Mouse (Mus musculus) hindbrain, embryonic 16.5 days (tissue): ENCODE measurements at regions not wholly inside any gene's neighbourhood (a gene's known extent, or its start where the extent isn't known, plus 50 kb on each side); places are given as distances from the start of the nearest gene placed in this dataset.

Experiments
- ATAC-seq: fragments of 200-750 bp; cut with Nextera tagmentation; 2 replicates; pipeline ENCODE4 v1.8.0; 2017; ENCODE audit warnings: moderate TSS enrichment, moderate library complexity
- H3K27ac ChIP-seq: fragments of 300-500 bp; sonication (generic); 2 replicates; pipeline ENCODE4 v1.5.1; 2014; ENCODE audit warnings: low read depth, mild to moderate bottlenecking, control low read depth, low read length, moderate library complexity
- H3K27me3 ChIP-seq: fragments of 300-500 bp; sonication (generic); replicated peaks from 2 replicates; pipeline ENCODE4 v1.6.1; 2014; ENCODE audit warnings: low read length; ENCODE audit not compliant: control insufficient read depth, insufficient read depth
- H3K36me3 ChIP-seq: fragments of 300-500 bp; sonication (generic); 2 replicates; pipeline ENCODE4 v1.6.1; 2014; ENCODE audit warnings: mild to moderate bottlenecking, low read length, moderate library complexity, mixed read lengths; ENCODE audit not compliant: control insufficient read depth, insufficient read depth
- H3K4me1 ChIP-seq: fragments of 300-500 bp; sonication (generic); 2 replicates; pipeline ENCODE4 v1.6.1; 2014; ENCODE audit warnings: low read depth, low read length; ENCODE audit not compliant: control insufficient read depth, insufficient read depth
- H3K4me2 ChIP-seq: fragments of 300-500 bp; sonication (generic); 2 replicates; pipeline ENCODE4 v1.6.1; 2014; ENCODE audit warnings: mild to moderate bottlenecking, low read length, control low read depth, moderate library complexity
- H3K4me3 ChIP-seq: fragments of 300-500 bp; sonication (generic); 2 replicates; pipeline ENCODE4 v1.5.1; 2014; ENCODE audit warnings: mild to moderate bottlenecking, low read length, control low read depth, moderate library complexity
- H3K9ac ChIP-seq: fragments of 300-500 bp; sonication (generic); 2 replicates; pipeline ENCODE4 v1.6.1; 2014; ENCODE audit warnings: low read depth, mild to moderate bottlenecking, control low read depth, low read length, moderate library complexity
- H3K9me3 ChIP-seq: fragments of 300-500 bp; sonication (generic); 2 replicates; pipeline ENCODE4 v1.6.1; 2014; ENCODE audit warnings: mild to moderate bottlenecking, low read length, moderate library complexity; ENCODE audit not compliant: control insufficient read depth
- WGBS: fragments of 180-500 bp; shearing (Covaris S2); extraction: QIAGEN DNeasy Blood & Tissue Kit; methylation state at CpG from one replicate; pipeline ENCODE4 v1.1.7; 2014; 5-methylcytosine and 5-hydroxymethylcytosine counted together

- H3K4me1 ChIP-seq, result peaks cover 14% of the 10 kb centered on the region
- 81% methylated on average over 14 of the region's 14 CpGs for WGBS
- H3K9ac ChIP-seq, result no peak overlapping the region
- no peak for ATAC-seq
- no peaks in the 10 kb centered on the region for H3K27me3 ChIP-seq
- H3K4me3 ChIP-seq, result no peak overlapping the region
- no peaks in the 10 kb centered on the region for H3K36me3 ChIP-seq
- H3K4me2 ChIP-seq, result no peak overlapping the region
- no peaks in the 10 kb centered on the region for H3K9me3 ChIP-seq
- H3K27ac ChIP-seq, result no peak overlapping the region
Observed at GRCm38 (mm10) chr4:140385226-140385625, 138.6 kb upstream of the Igsf21 start.

- no peak for ATAC-seq
- no peaks in the 10 kb centered on the region for H3K36me3 ChIP-seq
- 86% methylated on average over 7 of the region's 7 CpGs for WGBS
- H3K4me3 ChIP-seq, result no peak overlapping the region
- peaks cover 14% of the 10 kb centered on the region for H3K4me1 ChIP-seq
- H3K4me2 ChIP-seq, result no peak overlapping the region
- no peaks in the 10 kb centered on the region for H3K27me3 ChIP-seq
- H3K9ac ChIP-seq, result no peak overlapping the region
- H3K27ac ChIP-seq, result no peak overlapping the region
- H3K9me3 ChIP-seq, result no peaks in the 10 kb centered on the region
Observed at GRCm38 (mm10) chr4:140383596-140383995, 137.0 kb upstream of the Igsf21 start.

GRCm38 (mm10) chr4:140380733-140381132 lies 134.1 kb upstream of the Igsf21 start:
- Histone ChIP-seq H3K27ac (no peak overlapping the region), H3K9me3 (no peaks in the 10 kb centered on the region), H3K27me3 (no peaks in the 10 kb centered on the region), H3K4me2 (peak overlapping the region; percentile 28), H3K4me3 (no peak overlapping the region), H3K4me1 (peaks cover 8% of the 10 kb centered on the region), H3K36me3 (no peaks in the 10 kb centered on the region), H3K9ac (no peak overlapping the region)
- 11% methylated on average over 13 of the region's 13 CpGs for WGBS
- ATAC-seq, result peak; percentile 51; the same call in 1 of the 2 replicates

GRCm38 (mm10) chr4:140377941-140378340 lies 131.4 kb upstream of the Igsf21 start:
- H3K9ac ChIP-seq, result no peak overlapping the region
- no peak for ATAC-seq
- H3K27me3 ChIP-seq, result no peaks in the 10 kb centered on the region
- WGBS, result 81% methylated on average over 1 of the region's 1 CpGs
- no peak overlapping the region for H3K27ac ChIP-seq
- H3K4me3 ChIP-seq, result no peak overlapping the region
- no peak overlapping the region for H3K4me2 ChIP-seq
- H3K36me3 ChIP-seq, result no peaks in the 10 kb centered on the region
- peaks cover 8% of the 10 kb centered on the region for H3K4me1 ChIP-seq
- no peaks in the 10 kb centered on the region for H3K9me3 ChIP-seq

- H3K36me3 ChIP-seq, result no peaks in the 10 kb centered on the region
- no peaks in the 10 kb centered on the region for H3K9me3 ChIP-seq
- ATAC-seq, result 0 out of 2 replicates have a peak, but pooled peaks have one; percentile 9
- no peaks in the 10 kb centered on the region for H3K27me3 ChIP-seq
- H3K4me2 ChIP-seq, result no peak overlapping the region
- H3K4me3 ChIP-seq, result no peak overlapping the region
- H3K4me1 ChIP-seq, result no peaks in the 10 kb centered on the region; the same call in 1 of the 2 replicates
- peak overlapping the region; percentile 17; the same call in 1 of the 2 replicates for H3K9ac ChIP-seq
- WGBS, result 34% methylated on average over 11 of the region's 11 CpGs
- H3K27ac ChIP-seq, result no peak overlapping the region
Observed at GRCm38 (mm10) chr4:140372586-140373325, 126.2 kb upstream of the Igsf21 start.

- no peak overlapping the region for H3K4me3 ChIP-seq
- no peaks in the 10 kb centered on the region for H3K9me3 ChIP-seq
- no peak overlapping the region for H3K27ac ChIP-seq
- H3K9ac ChIP-seq, result no peak overlapping the region
- H3K36me3 ChIP-seq, result no peaks in the 10 kb centered on the region
- H3K4me1 ChIP-seq, result 0 out of 2 replicates have a peak, but pooled peaks cover 3% of the 10 kb centered on the region
- no peak for ATAC-seq
- H3K4me2 ChIP-seq, result no peak overlapping the region
- no peaks in the 10 kb centered on the region for H3K27me3 ChIP-seq
- WGBS, result 85% methylated on average over 20 of the region's 20 CpGs
Observed at GRCm38 (mm10) chr4:140371426-140372213, 125.0 kb upstream of the Igsf21 start.

GRCm38 (mm10) chr4:140366975-140367680 lies 120.5 kb upstream of the Igsf21 start:
- H3K4me2 ChIP-seq, result no peak overlapping the region
- no peak overlapping the region for H3K27ac ChIP-seq
- H3K9me3 ChIP-seq, result no peaks in the 10 kb centered on the region
- peaks cover 9% of the 10 kb centered on the region for H3K4me1 ChIP-seq
- H3K27me3 ChIP-seq, result no peaks in the 10 kb centered on the region
- no peak overlapping the region; the same call in 1 of the 2 replicates for H3K9ac ChIP-seq
- H3K36me3 ChIP-seq, result no peaks in the 10 kb centered on the region
- ATAC-seq, result peak; percentile 64
- WGBS, result 25% methylated on average over 8 of the region's 8 CpGs
- no peak overlapping the region for H3K4me3 ChIP-seq

- Histone ChIP-seq H3K4me3 (no peak overlapping the region), H3K4me2 (no peak overlapping the region), H3K27me3 (no peaks in the 10 kb centered on the region; the same call in 1 of the 2 replicates), H3K4me1 (peaks cover 9% of the 10 kb centered on the region), H3K36me3 (no peaks in the 10 kb centered on the region), H3K9me3 (no peaks in the 10 kb centered on the region), H3K27ac (no peak overlapping the region), H3K9ac (no peak overlapping the region)
- ATAC-seq, result no peak
- 68% methylated on average over 4 of the region's 4 CpGs for WGBS
Observed at GRCm38 (mm10) chr4:140358846-140359245, 112.3 kb upstream of the Igsf21 start.

GRCm38 (mm10) chr4:140358103-140358502 lies 111.5 kb upstream of the Igsf21 start:
- WGBS, result 9% methylated on average over 5 of the region's 5 CpGs
- Histone ChIP-seq H3K27me3 (no peaks in the 10 kb centered on the region; the same call in 1 of the 2 replicates), H3K9me3 (no peaks in the 10 kb centered on the region), H3K4me2 (no peak overlapping the region), H3K9ac (no peak overlapping the region), H3K27ac (no peak overlapping the region), H3K36me3 (no peaks in the 10 kb centered on the region), H3K4me3 (no peak overlapping the region), H3K4me1 (peaks cover 9% of the 10 kb centered on the region)
- no peak for ATAC-seq
